Mouse (Mus musculus) hindbrain, embryonic 12.5 days (tissue): ENCODE data around the gene 4933409G03Rik. TPM values are rescaled to one million over a fixed set of nuclear protein-coding genes. Genes with fewer than 3 reads are reported as not detected.
"Not testable (repeated sequence)": the region's sequence is repeated elsewhere in the genome, so short reads cannot be mapped to it uniquely, and the experiment has no call there.

Experiments used
- ATAC-seq: fragments of 200-750 bp; cut with Nextera tagmentation; 2 replicates; pipeline ENCODE4 v1.8.0; 2017; ENCODE audit warnings: moderate TSS enrichment; ENCODE audit not compliant: low FRiP score
- H3K27ac ChIP-seq: fragments of 300-500 bp; sonication (generic); 2 replicates; pipeline ENCODE4 v1.5.1; 2016; ENCODE audit warnings: mild to moderate bottlenecking
- H3K27me3 ChIP-seq: fragments of 300-500 bp; sonication (generic); 2 replicates; pipeline ENCODE4 v1.6.1; 2016; ENCODE audit warnings: mild to moderate bottlenecking
- H3K36me3 ChIP-seq: fragments of 300-500 bp; sonication (generic); 2 replicates; pipeline ENCODE4 v1.6.1; 2016; ENCODE audit warnings: mild to moderate bottlenecking
- H3K4me1 ChIP-seq: fragments of 300-500 bp; sonication (generic); 2 replicates; pipeline ENCODE4 v1.6.1; 2016
- H3K4me2 ChIP-seq: fragments of 300-500 bp; sonication (generic); replicated peaks from 2 replicates; pipeline ENCODE4 v1.6.1; 2016; ENCODE audit warnings: mild to moderate bottlenecking
- H3K4me3 ChIP-seq: fragments of 300-500 bp; sonication (generic); 2 replicates; pipeline ENCODE4 v1.5.1; 2016; ENCODE audit warnings: mild to moderate bottlenecking
- H3K9ac ChIP-seq: fragments of 300-500 bp; sonication (generic); 2 replicates; pipeline ENCODE4 v1.6.1; 2016; ENCODE audit warnings: mild to moderate bottlenecking, moderate library complexity
- H3K9me3 ChIP-seq: fragments of 300-500 bp; sonication (generic); replicated peaks from 2 replicates; pipeline ENCODE4 v1.6.1; 2016; ENCODE audit warnings: mild to moderate bottlenecking
- WGBS: fragments of 180-500 bp; shearing (Covaris S2); methylation state at CpG from one replicate; pipeline ENCODE4 v1.1.7; 2016; 5-methylcytosine and 5-hydroxymethylcytosine counted together
- polyA plus RNA-seq: library from polyadenylated mRNA; unstranded; fragments of >200 nt; fragmentation: Nextera tagmentation; extraction: Ambion mirVana; gene quantifications from 2 replicates; pipeline ENCODE4 v1.2.1, GENCODE M21; 2016

Gene 4933409G03Rik
- not detected in 2 replicates for polyA plus RNA-seq

- no peaks in the 10 kb centered on the region for H3K27me3 ChIP-seq
- no peak within 1 kb of the TSS for H3K4me2 ChIP-seq
- H3K27ac ChIP-seq: no peak within 1 kb of the TSS
- H3K9ac ChIP-seq: no peak within 1 kb of the TSS
- WGBS: 88% methylated on average over 5 of the region's 5 CpGs
- H3K4me3 ChIP-seq: no peak within 1 kb of the TSS
- ATAC-seq: no peak
- H3K36me3 ChIP-seq: no peaks in the 10 kb centered on the region
- H3K4me1 ChIP-seq: no peaks in the 10 kb centered on the region
- H3K9me3 ChIP-seq: no peaks in the 10 kb centered on the region
Measured at GRCm38 (mm10) chr2:68582113-68582512, at the start of gene 4933409G03Rik. Gene 4933409G03Rik, plus strand, starts transcription at chr2:68582413.

GRCm38 (mm10) chr2:68544190-68544589, 38.0 kb upstream of the 4933409G03Rik start:
- no peaks in the 10 kb centered on the region for H3K27me3 ChIP-seq
- H3K4me1 ChIP-seq: no peaks in the 10 kb centered on the region
- H3K4me2 ChIP-seq: no peak overlapping the region
- no peak overlapping the region for H3K9ac ChIP-seq
- no peak for ATAC-seq
- no peaks in the 10 kb centered on the region for H3K36me3 ChIP-seq
- H3K4me3 ChIP-seq: no peak overlapping the region
- 70% methylated on average over 2 of the region's 2 CpGs for WGBS
- no peaks in the 10 kb centered on the region for H3K9me3 ChIP-seq
- H3K27ac ChIP-seq: no peak overlapping the region

- WGBS: 68% methylated on average over 4 of the region's 4 CpGs
- H3K9me3 ChIP-seq: no peaks in the 10 kb centered on the region
- no peaks in the 10 kb centered on the region for H3K27me3 ChIP-seq
- no peak overlapping the region for H3K4me2 ChIP-seq
- H3K9ac ChIP-seq: no peak overlapping the region
- no peaks in the 10 kb centered on the region for H3K36me3 ChIP-seq
- H3K27ac ChIP-seq: no peak overlapping the region
- ATAC-seq: no peak
- H3K4me1 ChIP-seq: no peaks in the 10 kb centered on the region
- H3K4me3 ChIP-seq: no peak overlapping the region
Measured at GRCm38 (mm10) chr2:68560821-68561220, 21.4 kb upstream of the 4933409G03Rik start.

GRCm38 (mm10) chr2:68563331-68563730, 18.9 kb upstream of the 4933409G03Rik start:
- Histone ChIP-seq H3K4me3 (no peak overlapping the region), H3K27me3 (no peaks in the 10 kb centered on the region), H3K4me2 (no peak overlapping the region), H3K4me1 (no peaks in the 10 kb centered on the region), H3K27ac (no peak overlapping the region), H3K9ac (no peak overlapping the region), H3K9me3 (no peaks in the 10 kb centered on the region), H3K36me3 (no peaks in the 10 kb centered on the region)
- 0 out of 2 replicates have a peak, but pooled peaks have one; percentile 35 for ATAC-seq
- 21% methylated on average over 3 of the region's 3 CpGs for WGBS

GRCm38 (mm10) chr2:68568361-68568760, 13.9 kb upstream of the 4933409G03Rik start:
- 91% methylated on average over 15 of the region's 15 CpGs for WGBS
- no peaks in the 10 kb centered on the region for H3K9me3 ChIP-seq
- H3K36me3 ChIP-seq: no peaks in the 10 kb centered on the region
- H3K27me3 ChIP-seq: no peaks in the 10 kb centered on the region
- no peak for ATAC-seq
- H3K9ac ChIP-seq: no peak overlapping the region
- H3K27ac ChIP-seq: no peak overlapping the region
- no peak overlapping the region for H3K4me2 ChIP-seq
- no peak overlapping the region for H3K4me3 ChIP-seq
- H3K4me1 ChIP-seq: no peaks in the 10 kb centered on the region

- WGBS: 30% methylated on average over 4 of the region's 4 CpGs
- H3K4me3 ChIP-seq: no peak overlapping the region
- no peaks in the 10 kb centered on the region for H3K27me3 ChIP-seq
- no peak overlapping the region for H3K27ac ChIP-seq
- H3K4me1 ChIP-seq: no peaks in the 10 kb centered on the region
- H3K9me3 ChIP-seq: no peaks in the 10 kb centered on the region
- no peaks in the 10 kb centered on the region for H3K36me3 ChIP-seq
- no peak overlapping the region for H3K9ac ChIP-seq
- no peak overlapping the region for H3K4me2 ChIP-seq
- ATAC-seq: no peak
Measured at GRCm38 (mm10) chr2:68572340-68572739, 9.9 kb upstream of the 4933409G03Rik start.

- Histone ChIP-seq H3K27me3 (no peaks in the 10 kb centered on the region), H3K9me3 (no peaks in the 10 kb centered on the region), H3K36me3 (no peaks in the 10 kb centered on the region), H3K27ac (no peak overlapping the region), H3K9ac (no peak overlapping the region), H3K4me2 (no peak overlapping the region), H3K4me1 (no peaks in the 10 kb centered on the region), H3K4me3 (no peak overlapping the region)
- 62% methylated on average over 3 of the region's 3 CpGs for WGBS
- no peak for ATAC-seq
Measured at GRCm38 (mm10) chr2:68592765-68593164, 10.6 kb downstream of the 4933409G03Rik start.

GRCm38 (mm10) chr2:68656186-68656585, 74.0 kb downstream of the 4933409G03Rik start, which contains the start of gene 4932414N04Rik:
Gene 4932414N04Rik, plus strand, starts transcription at chr2:68656486.
- not testable (repeated sequence) for H3K9ac ChIP-seq, H3K4me3 ChIP-seq, H3K4me2 ChIP-seq, H3K27ac ChIP-seq, H3K36me3 ChIP-seq, ATAC-seq, H3K9me3 ChIP-seq, H3K4me1 ChIP-seq, H3K27me3 ChIP-seq
- 97% methylated on average over 2 of the region's 5 CpGs for WGBS

Other genes starting within 250 kb of the 4933409G03Rik start
- 55.1 and 57.0 TPM in 2 replicates for gene Stk39, start 110.1 kb upstream of the 4933409G03Rik start, polyA plus RNA-seq
- gene 4932414N04Rik, start 74.1 kb downstream of the 4933409G03Rik start, polyA plus RNA-seq: not detected in 2 replicates